Mouse (Mus musculus): Measurements from ENCODE around the gene Ubald1. TPM values are rescaled to one million over a fixed set of nuclear protein-coding genes. Genes with fewer than 3 reads are reported as not detected.
A peak's percentile ranks its signal among the peaks of the same experiment; 100 is the strongest.

Ubald1 gene
- total RNA-seq, 2 experiments from 2014 or later = 95.8 to 96.4 TPM

- no peak overlapping the region for H3K4me3 ChIP-seq
- TF ChIP-seq CTCF (conservative IDR thresholded peaks at IDR 0.05) = no peak
- no peak for DNase-seq (ENCODE audit: low spot score in 2 of 2)
These were observed 29.0 kb downstream of the Ubald1 start for GRCm38 (mm10) chr16:4850938-4851628.

DNA sequence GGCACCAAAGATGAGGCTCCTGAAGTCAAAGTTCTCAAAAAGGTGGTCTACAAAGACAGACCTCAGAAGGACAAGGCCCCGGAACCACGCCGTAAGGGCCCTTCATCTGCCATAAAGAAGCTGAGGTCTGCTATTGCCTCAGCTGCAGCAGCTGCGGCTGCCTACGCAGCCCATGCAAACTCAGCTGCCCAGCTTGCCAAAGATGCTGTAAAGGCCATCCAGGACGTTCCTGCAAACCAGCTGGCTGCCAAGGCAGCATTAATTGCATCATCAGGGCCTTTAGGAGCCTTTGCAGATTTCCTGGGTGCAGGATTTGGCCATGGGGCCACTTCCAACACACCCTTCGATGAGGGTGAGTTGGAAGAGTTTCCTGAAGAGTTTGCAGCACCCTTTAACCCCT, 29.8 kb downstream of the Ubald1 start:
- H3K4me3 ChIP-seq = no peak overlapping the region
- DNase-seq (ENCODE audit: low spot score in 2 of 2) = no peak
- H3K27ac ChIP-seq = no peak overlapping the region
- TF ChIP-seq CTCF (conservative IDR thresholded peaks at IDR 0.05) = no peak

More at GRCm38 (mm10) chr16:4850938-4851628, 29.0 kb downstream of the Ubald1 start:
- H3K27ac ChIP-seq = no peak overlapping the region

DNA sequence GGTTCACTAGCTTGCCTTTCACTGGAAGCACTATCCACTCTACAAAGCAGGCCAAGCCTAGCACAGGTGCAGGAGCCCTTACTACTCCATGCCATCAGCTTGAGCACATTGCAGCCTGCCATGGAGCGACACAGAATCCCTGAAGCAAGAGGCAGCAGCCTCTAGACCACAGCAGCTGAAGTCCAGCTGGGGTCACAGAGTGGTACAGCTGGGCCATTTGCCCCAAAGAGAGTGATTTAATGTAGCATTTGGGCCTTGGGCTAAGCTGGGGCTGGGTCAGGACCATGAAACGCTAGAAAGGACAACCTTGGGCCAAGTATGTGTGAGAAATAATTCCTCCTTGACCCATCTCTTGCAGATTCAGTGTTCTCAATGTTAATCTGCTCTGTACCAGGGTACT, 32.0 kb downstream of the Ubald1 start:
- Histone ChIP-seq H3K4me3 (no peak overlapping the region), H3K27ac (no peak overlapping the region)
- DNase-seq (ENCODE audit: low spot score in 2 of 2) = no peak
- TF ChIP-seq CTCF (conservative IDR thresholded peaks at IDR 0.05) = no peak

DNA sequence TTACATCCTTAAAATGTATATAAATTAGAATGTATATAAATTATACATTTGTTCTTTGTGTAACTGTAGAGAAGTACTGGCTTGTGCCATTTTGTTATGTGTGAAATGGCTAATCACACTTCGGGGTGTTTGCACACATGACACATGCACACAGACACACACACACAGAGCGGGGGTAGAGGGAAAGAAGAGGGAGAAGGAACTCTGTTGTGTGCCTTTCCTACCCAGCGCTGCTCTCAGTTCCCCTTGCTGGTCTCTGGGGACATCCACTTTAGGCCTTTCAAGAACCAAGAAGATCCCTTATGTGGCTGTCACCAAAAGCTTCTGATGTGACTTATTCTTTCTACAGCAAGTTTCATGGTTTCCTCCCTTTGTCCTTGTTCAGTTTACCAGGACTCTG, 33.1 kb downstream of the Ubald1 start:
- Histone ChIP-seq H3K4me3 (no peak overlapping the region), H3K27ac (no peak overlapping the region)
- no peak for TF ChIP-seq CTCF (conservative IDR thresholded peaks at IDR 0.05)
- DNase-seq (ENCODE audit: low spot score in 2 of 2) = no peak

GRCm38 (mm10) chr16:4840231-4840630, 39.9 kb downstream of the Ubald1 start:
- no peak for DNase-seq (ENCODE audit: low spot score in 2 of 2)
- Histone ChIP-seq H3K4me3 (no peak overlapping the region), H3K27ac (no peak overlapping the region)
- TF ChIP-seq CTCF (conservative IDR thresholded peaks at IDR 0.05) = no peak

DNA sequence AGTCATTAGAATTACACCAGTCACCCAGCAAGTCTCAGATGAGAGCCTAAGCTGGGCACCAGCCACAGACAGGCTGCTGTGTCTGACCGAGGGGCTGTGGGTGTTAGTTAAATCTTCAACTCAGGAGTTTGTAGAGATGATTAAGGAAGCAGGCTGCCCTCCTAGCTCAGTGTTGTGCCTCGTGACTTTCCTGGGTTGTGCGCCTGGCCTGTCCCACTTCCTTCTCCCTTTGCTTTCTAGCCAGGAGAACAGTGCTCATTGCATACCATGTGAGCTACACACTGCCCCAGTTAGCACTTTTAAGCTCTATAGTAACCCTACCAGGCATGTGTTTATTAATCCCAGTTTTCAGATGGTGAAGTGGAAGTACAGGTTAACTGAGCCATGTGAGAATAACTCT, 40.6 kb downstream of the Ubald1 start:
- no peak for DNase-seq (ENCODE audit: low spot score in 2 of 2)
- no peak for TF ChIP-seq CTCF (conservative IDR thresholded peaks at IDR 0.05)
- H3K27ac ChIP-seq = no peak overlapping the region
- no peak overlapping the region for H3K4me3 ChIP-seq

GRCm38 (mm10) chr16:4837631-4838030, 42.5 kb downstream of the Ubald1 start:
- no peak for DNase-seq (ENCODE audit: low spot score in 2 of 2)
- no peak overlapping the region for H3K27ac ChIP-seq
- H3K4me3 ChIP-seq = no peak overlapping the region
- no peak for TF ChIP-seq CTCF (conservative IDR thresholded peaks at IDR 0.05)

- Histone ChIP-seq H3K4me3 (no peak within 1 kb of the TSS), H3K27ac (peak within 1 kb of the TSS; percentile 86)
- no peak for TF ChIP-seq CTCF (conservative IDR thresholded peaks at IDR 0.05)
- DNase-seq (ENCODE audit: low spot score in 2 of 2) = peak in 1 of 2 experiments; percentile 7
These were observed 44.9 kb downstream of the Ubald1 start, which contains the start of gene 4930562C15Rik for GRCm38 (mm10) chr16:4835191-4835590. Gene 4930562C15Rik, plus strand, starts transcription at chr16:4835416.

- no peak for TF ChIP-seq CTCF (conservative IDR thresholded peaks at IDR 0.05)
- no peak overlapping the region for H3K4me3 ChIP-seq
- peak overlapping the region; percentile 86 for H3K27ac ChIP-seq
- peak; percentile 35 to 37 for DNase-seq (ENCODE audit: low spot score in 2 of 2)
These were observed 46.3 kb downstream of the Ubald1 start for GRCm38 (mm10) chr16:4833858-4834257.

- TF ChIP-seq CTCF (conservative IDR thresholded peaks at IDR 0.05) = peak; percentile 65
- DNase-seq (ENCODE audit: low spot score in 2 of 2) = peak; percentile 33 to 44
These were observed 48.3 kb downstream of the Ubald1 start for GRCm38 (mm10) chr16:4831650-4832419.

GRCm38 (mm10) chr16:4829271-4829900, 50.7 kb downstream of the Ubald1 start:
- no peak for DNase-seq (ENCODE audit: low spot score in 2 of 2)
- Histone ChIP-seq H3K4me3 (no peak overlapping the region), H3K27ac (no peak overlapping the region)
- no peak for TF ChIP-seq CTCF (conservative IDR thresholded peaks at IDR 0.05)

More at GRCm38 (mm10) chr16:4831650-4832419, 48.3 kb downstream of the Ubald1 start:
- peak overlapping the region; percentile 63 for H3K27ac ChIP-seq
- H3K4me3 ChIP-seq = no peak overlapping the region

DNA sequence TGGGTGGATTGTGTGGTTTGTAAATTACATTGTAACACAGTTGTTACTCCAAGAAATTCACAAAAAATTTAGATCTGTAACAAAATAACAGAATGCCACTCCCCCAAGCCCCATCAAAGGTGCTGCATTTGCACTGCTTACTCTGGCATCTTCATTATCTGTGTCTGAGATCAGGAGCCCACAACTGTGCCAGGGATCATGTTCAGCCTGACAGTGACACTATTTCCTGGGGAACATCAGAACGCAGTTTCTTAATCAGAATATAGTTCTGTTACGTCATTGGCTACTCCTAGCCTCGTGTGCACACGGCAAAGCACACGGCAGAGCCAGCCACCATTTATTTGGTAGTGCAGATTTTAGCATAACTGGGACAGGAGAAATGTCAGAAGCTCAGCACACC, 52.5 kb downstream of the Ubald1 start:
- no peak overlapping the region for H3K4me3 ChIP-seq

More for the DNA sequence above, 52.5 kb downstream of the Ubald1 start:
- TF ChIP-seq CTCF (conservative IDR thresholded peaks at IDR 0.05) = no peak
- no peak overlapping the region for H3K27ac ChIP-seq
- no peak for DNase-seq (ENCODE audit: low spot score in 2 of 2)

Other genes with a start within 250 kb of the Ubald1 start
- 1 to 10 TPM; 5.7 to 6.2 TPM for gene Vasn, start 240.4 kb downstream of the Ubald1 start, total RNA-seq (2021)
- gene Dnaja3, start 240.3 kb downstream of the Ubald1 start, total RNA-seq (2021) = 10 to 100 TPM; 61.2 to 65.4 TPM
- gene Coro7, start 200.5 kb downstream of the Ubald1 start, total RNA-seq (2021) = 10 to 100 TPM; 85.6 to 93.4 TPM
- gene Nmral1, start 161.0 kb downstream of the Ubald1 start, total RNA-seq (2021) = 10 to 100 TPM; 16.8 to 17.4 TPM
- gene Hmox2, start 154.0 kb downstream of the Ubald1 start, total RNA-seq (2021) = 10 to 100 TPM; 91.8 to 92.0 TPM
- gene Cdip1, start 90.0 kb downstream of the Ubald1 start, total RNA-seq (2021) = 100 to 1,000 TPM; 230 to 241 TPM
- gene 4930562C15Rik, start 44.9 kb downstream of the Ubald1 start, total RNA-seq (2021) = not detected
- 100 to 1,000 TPM; 211 to 212 TPM for gene Mgrn1, start 5.9 kb upstream of the Ubald1 start, total RNA-seq (2021)
- 10 to 100 TPM; 79.1 to 79.6 TPM for gene Nudt16l1, start 58.4 kb upstream of the Ubald1 start, total RNA-seq (2021)
- gene Anks3, start 83.9 kb upstream of the Ubald1 start, total RNA-seq (2021) = 10 to 100 TPM; 75.8 to 98.0 TPM
- not detected for gene Sept12, start 117.5 kb upstream of the Ubald1 start, total RNA-seq (2021)
- gene Smim22, start 127.0 kb upstream of the Ubald1 start, total RNA-seq (2021) = not detected
- gene Rogdi, start 133.2 kb upstream of the Ubald1 start, total RNA-seq (2021) = 100 to 1,000 TPM; 394 to 420 TPM
- gene Glyr1, start 169.5 kb upstream of the Ubald1 start, total RNA-seq (2021) = 100 to 1,000 TPM; 144 TPM
- gene Ubn1, start 169.7 kb upstream of the Ubald1 start, total RNA-seq (2021) = 10 to 100 TPM; 43.6 to 44.2 TPM